Mouse (Mus musculus): ENCODE data around the gene Pacs2.

GRCm38 (mm10) chr12:112977156-112977555, 37.2 kb upstream of the Pacs2 start:
- TF ChIP-seq TBP (IDR thresholded peaks at IDR 0.05; ENCODE audit: low read depth, low read length) (no peak), CTCF (IDR thresholded peaks at IDR 0.05 in 2 of 3, conservative IDR thresholded peaks at IDR 0.05 in 1 of 3; ENCODE audit: control insufficient read depth in 1 of 3, insufficient read depth in 1 of 3, low read depth in 2 of 3, low read length in 3 of 3, poor library complexity in 1 of 3, severe bottlenecking in 1 of 3) (no peak), USF1 (IDR thresholded peaks at IDR 0.05; ENCODE audit: low read depth, low read length) (no peak), POLR2A (IDR thresholded peaks at IDR 0.05; ENCODE audit: control insufficient read depth in 1 of 2, insufficient read depth in 1 of 2, low read depth in 1 of 2, low read length in 2 of 2, poor library complexity in 1 of 2) (no peak), RAD21 (IDR thresholded peaks at IDR 0.05; ENCODE audit: low read depth, low read length) (no peak), ZMIZ1 (IDR thresholded peaks at IDR 0.05; ENCODE audit: low read depth, low read length) (no peak), TAL1 (IDR thresholded peaks at IDR 0.05; ENCODE audit: low read length) (no peak), ZKSCAN1 (IDR thresholded peaks at IDR 0.05; ENCODE audit: low read depth, low read length) (no peak), ELF1 (IDR thresholded peaks at IDR 0.05; ENCODE audit: low read depth, low read length) (no peak), NRF1 (IDR thresholded peaks at IDR 0.05; ENCODE audit: insufficient read depth, low read depth, low read length, poor library complexity, severe bottlenecking) (no peak), UBTF (IDR thresholded peaks at IDR 0.05; ENCODE audit: borderline replicate concordance, insufficient read depth, low read depth, low read length) (no peak)

All from MEL (cell line).